Mouse (Mus musculus) adrenal gland, postnatal 0 days (tissue): Measurements from ENCODE around the gene Olfr1499. TPM values are rescaled to one million over a fixed set of nuclear protein-coding genes. Genes with fewer than 3 reads are reported as not detected.

ENCODE experiments used
- polyA plus RNA-seq: library from polyadenylated mRNA; unstranded; fragments of >200 nt; fragmentation: Nextera tagmentation; extraction: Ambion mirVana; gene quantifications from 2 replicates; pipeline ENCODE4 v1.2.1, GENCODE M21; 2015

Gene Olfr1499
- not detected in 2 replicates for polyA plus RNA-seq

DNA sequence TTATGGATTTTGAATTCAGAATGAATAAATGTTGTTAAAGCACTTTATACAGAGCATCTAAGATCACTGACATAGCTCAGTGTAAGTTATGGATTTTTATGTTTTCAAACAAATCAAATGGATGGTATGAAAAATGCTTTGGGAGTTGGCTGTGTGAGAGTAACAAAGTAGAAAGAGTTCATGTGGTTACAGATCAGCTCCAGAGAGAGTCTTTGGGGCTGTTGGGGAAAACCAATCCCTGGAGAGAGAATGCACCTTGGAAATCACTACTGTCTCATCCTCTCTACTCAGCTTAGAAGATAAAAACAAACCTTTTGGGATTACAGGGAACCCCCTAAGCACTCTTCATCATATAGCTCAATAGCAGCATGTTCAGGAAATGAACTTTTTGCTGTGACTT lies at the start of gene Olfr1499:
Gene Olfr1499 (minus strand): TSS at position 101 of the 400 bp plus-strand sequence.

DNA sequence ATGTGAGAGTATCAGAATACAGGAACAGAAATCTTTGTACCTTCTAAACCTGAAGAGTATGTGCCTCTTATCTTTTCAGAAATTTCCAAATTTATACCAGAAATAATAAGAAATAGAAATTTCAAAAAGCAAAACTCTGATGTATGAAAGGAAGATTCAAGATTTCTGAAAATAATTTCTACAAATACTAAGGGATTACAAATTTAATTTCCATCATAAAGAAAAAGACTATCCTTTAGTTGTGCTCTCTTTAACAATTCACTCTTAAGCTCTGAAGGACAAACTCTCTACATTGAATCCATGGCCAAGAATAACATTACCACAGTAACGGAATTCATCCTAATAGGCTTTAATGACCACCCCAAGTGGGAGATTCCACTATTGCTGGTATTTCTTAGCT lies 42.2 kb upstream of the Olfr1499 start, which contains the start of gene Olfr1502:
Gene Olfr1502 (plus strand): TSS at position 301 of the 400 bp plus-strand sequence.

DNA sequence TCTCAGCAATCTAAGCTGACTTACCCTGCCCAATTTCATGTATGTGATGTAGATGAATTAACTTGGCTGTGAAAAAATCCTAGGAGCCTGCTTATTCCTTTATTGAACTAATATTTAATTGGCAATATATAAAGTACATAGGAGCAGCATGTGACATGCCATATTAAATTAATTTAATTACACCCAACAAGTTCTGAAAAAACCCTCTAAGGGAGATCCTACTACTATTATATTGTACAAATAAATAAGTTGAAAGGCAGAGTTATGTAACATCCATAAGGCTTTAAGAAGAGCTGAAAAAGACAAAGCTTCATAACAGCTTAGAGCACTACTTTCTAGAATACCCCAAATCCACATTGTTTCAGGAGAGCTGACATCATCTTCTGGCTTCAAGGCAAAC lies 31.3 kb upstream of the Olfr1499 start, which contains the start of gene Olfr1501:
Gene Olfr1501 (minus strand): TSS at position 101 of the 400 bp plus-strand sequence.

DNA sequence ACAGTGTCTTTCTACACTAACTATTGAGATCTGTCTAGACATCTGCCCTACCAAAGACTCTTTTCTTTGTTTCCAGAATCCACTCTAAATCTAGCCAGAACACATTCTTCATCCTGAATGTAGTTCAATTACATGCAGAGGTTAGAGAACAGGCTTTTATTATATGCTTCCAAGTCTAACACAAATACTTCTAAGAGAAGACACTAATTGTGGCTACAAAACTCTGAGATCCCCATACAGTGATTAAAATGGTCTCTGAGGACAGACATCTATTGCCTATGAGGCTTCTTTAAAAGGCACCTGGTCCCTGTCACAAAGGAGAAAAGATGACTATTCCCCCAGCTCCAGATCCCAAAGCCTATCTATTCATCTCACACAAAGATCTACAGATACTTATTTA lies 11.1 kb upstream of the Olfr1499 start, which contains the start of gene Olfr1500:
Gene Olfr1500 (minus strand): TSS at position 101 of the 400 bp plus-strand sequence.

DNA sequence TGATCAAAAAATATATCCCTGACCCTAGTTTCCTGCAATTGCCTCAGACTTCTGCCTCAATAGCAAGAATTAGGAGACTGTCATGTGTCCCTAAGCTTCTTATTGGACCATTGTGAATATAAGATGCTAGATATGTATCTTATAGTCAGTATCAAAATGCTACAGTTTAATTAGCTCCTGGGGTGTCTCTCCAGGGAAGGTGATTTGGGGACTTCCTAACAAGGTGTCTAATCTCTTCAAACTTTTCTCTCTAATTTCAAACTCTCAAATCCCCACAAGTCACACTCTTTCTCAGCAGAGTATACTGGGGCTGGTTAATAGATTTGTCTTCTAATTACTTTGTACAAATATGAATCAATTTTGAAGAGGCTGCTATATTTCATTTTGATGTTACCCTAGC lies 21.1 kb downstream of the Olfr1499 start, which contains the start of gene Olfr1497:
Gene Olfr1497 (minus strand): TSS at position 101 of the 400 bp plus-strand sequence.

DNA sequence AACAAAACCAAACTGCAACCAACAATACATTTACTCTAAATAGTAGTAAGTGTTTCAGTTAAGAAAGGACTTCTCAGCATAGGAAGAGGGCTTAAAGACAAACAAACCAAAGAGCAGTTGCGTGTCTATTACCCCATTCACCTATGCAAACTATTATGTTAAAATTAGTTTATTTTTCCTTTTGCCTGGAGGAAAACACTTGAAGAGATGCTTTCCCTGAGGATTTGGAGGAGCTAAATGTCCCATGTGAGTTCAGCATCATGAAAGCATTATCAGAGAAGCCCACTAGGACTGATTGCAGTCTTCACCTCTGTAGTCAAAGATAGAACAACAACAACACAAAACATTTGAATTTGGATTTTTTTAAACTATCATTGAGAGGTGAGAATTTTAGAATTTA lies 41.7 kb downstream of the Olfr1499 start, which contains the start of gene Olfr1496:
Gene Olfr1496 (plus strand): TSS at position 301 of the 400 bp plus-strand sequence.

DNA sequence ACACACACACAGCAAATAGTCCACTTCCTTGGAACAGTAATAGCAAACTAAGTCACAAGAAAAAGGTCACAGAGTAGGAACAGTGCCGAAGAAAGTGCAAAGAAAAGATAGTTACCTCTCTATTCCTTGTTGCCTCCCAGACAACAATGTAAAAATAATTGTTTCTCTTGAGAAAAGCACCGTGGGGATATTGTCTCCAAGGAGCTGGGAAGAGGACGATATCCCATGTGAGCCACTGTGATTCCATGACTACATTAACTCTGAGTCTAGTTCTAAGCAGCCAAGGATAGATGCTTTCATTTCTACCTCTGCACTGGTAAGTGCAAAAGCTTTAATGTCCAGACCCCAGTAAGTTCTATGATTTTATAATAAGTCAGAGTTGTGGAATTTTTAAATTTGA lies 54.9 kb downstream of the Olfr1499 start, which contains the start of gene Olfr1495:
Gene Olfr1495 (plus strand): TSS at position 301 of the 400 bp plus-strand sequence.

Other genes with a start within 250 kb of the Olfr1499 start
- gene Olfr1484, start 235.9 kb downstream of the Olfr1499 start, polyA plus RNA-seq, result not detected in 2 replicates
- gene Olfr1487, start 202.1 kb downstream of the Olfr1499 start, polyA plus RNA-seq, result not detected in 2 replicates
- not detected in 2 replicates for gene Olfr1489, start 187.8 kb downstream of the Olfr1499 start, polyA plus RNA-seq
- gene Olfr1490, start 168.4 kb downstream of the Olfr1499 start, polyA plus RNA-seq, result not detected in 2 replicates
- gene Olfr1491, start 122.2 kb downstream of the Olfr1499 start, polyA plus RNA-seq, result not detected in 2 replicates
- gene Olfr1493-ps1, start 96.2 kb downstream of the Olfr1499 start, polyA plus RNA-seq, result not detected in 2 replicates
- not detected in 2 replicates for gene Olfr1494, start 79.7 kb downstream of the Olfr1499 start, polyA plus RNA-seq
- gene Olfr1495, start 54.8 kb downstream of the Olfr1499 start, polyA plus RNA-seq, result not detected in 2 replicates
- gene Olfr1496, start 41.6 kb downstream of the Olfr1499 start, polyA plus RNA-seq, result not detected in 2 replicates
- gene Olfr1497, start 21.2 kb downstream of the Olfr1499 start, polyA plus RNA-seq, result not detected in 2 replicates
- not detected in 2 replicates for gene Olfr1500, start 11.0 kb upstream of the Olfr1499 start, polyA plus RNA-seq
- not detected in 2 replicates for gene Olfr1501, start 31.2 kb upstream of the Olfr1499 start, polyA plus RNA-seq
- not detected in 2 replicates for gene Olfr1502, start 42.3 kb upstream of the Olfr1499 start, polyA plus RNA-seq
- gene Olfr1504, start 78.5 kb upstream of the Olfr1499 start, polyA plus RNA-seq, result not detected in 2 replicates
- not detected in 2 replicates for gene Olfr1505, start 94.1 kb upstream of the Olfr1499 start, polyA plus RNA-seq